Mouse (Mus musculus): ENCODE data around the gene Rassf3.

GRCm38 (mm10) chr10:121428011-121428711 is 48.0 kb downstream of the Rassf3 start:
- TF ChIP-seq EP300 (IDR thresholded peaks at IDR 0.05; ENCODE audit: low read depth) = no peak
- no peak for TF ChIP-seq CTCF (IDR thresholded peaks at IDR 0.05; ENCODE audit: low read depth)
